Mouse (Mus musculus) Patski (cell line): ENCODE results near the gene Aida. TPM values are rescaled to one million over a fixed set of nuclear protein-coding genes. Genes with fewer than 3 reads are reported as not detected.
"Not testable (repeated sequence)": the region's sequence is repeated elsewhere in the genome, so short reads cannot be mapped to it uniquely, and the experiment has no call there.

Experiments used
- ATAC-seq: fragments of 100-300 bp; one replicate; pipeline ENCODE4 v1.8.0; 2021
- CTCF ChIA-PET: fragments of 350-600 bp; sonication (Branson Sonifier 250); formaldehyde crosslinking; loops from one replicate; lab custom pipeline; 2022; ENCODE audit warnings: inconsistent platforms; lab: Charles Lee
- POLR2A ChIA-PET: fragments of 350-600 bp; sonication (Branson Sonifier 250); formaldehyde crosslinking; loops from one replicate; lab custom pipeline; 2022; ENCODE audit warnings: antibody characterized with exemption, inconsistent platforms; lab: Charles Lee
- DNase-seq: peaks from one replicate; pipeline ENCODE4 v3.0.0-alpha.2; 2011; ENCODE audit warnings: low read depth, low spot score
- H3K27me3 ChIP-seq: fragments of 371-371 bp; one replicate; pipeline ENCODE4 v1.5.1; 2021
- CTCF ChIP-seq: fragments of 100-300 bp; IDR thresholded peaks from one replicate; pipeline ENCODE4 v1.5.1; 2021
- in situ Hi-C: fragments of 300-500 bp; cut with MboI; formaldehyde crosslinking; loops from 3 replicates; pipeline ENCODE4 v1.11.1; 2018; ENCODE audit warnings: low pct_unique_long_range_greater_than_20kb, mixed read lengths
- polyA plus RNA-seq: library from polyadenylated mRNA; unstranded; gene quantifications from one replicate; pipeline ENCODE4 v1.2.3, GENCODE M21; 2021

Gene Aida
- polyA plus RNA-seq, 1 experiment from 2014 or later = 46.9 TPM

- no peaks in the 10 kb centered on the region for H3K27me3 ChIP-seq
- in situ Hi-C loops = no loop called here
- DNase-seq = no peak
- TF ChIP-seq CTCF = peak; percentile 59
- ChIA-PET CTCF (interaction anchor here (0.9 to 1.6 kb wide), 4 partner anchors 9 to 17 kb away, joined by 3 to 4 read pairs (median 4); no protein-coding TSS in a partner anchor), POLR2A (no interaction called here)
- no peak for ATAC-seq
Observed at GRCm38 (mm10) chr1:183315783-183316182, 19.4 kb downstream of the Aida start.

GRCm38 (mm10) chr1:183320708-183321107 lies 24.3 kb downstream of the Aida start:
- no peak for TF ChIP-seq CTCF
- ATAC-seq (peak; percentile 57), DNase-seq (no peak)
- no peaks in the 10 kb centered on the region for H3K27me3 ChIP-seq
- in situ Hi-C loops = no loop called here
- POLR2A ChIA-PET = interaction anchor here (0.6 kb wide), 1 partner anchor 22 kb away, joined by 3 read pairs; no protein-coding TSS in a partner anchor
- CTCF ChIA-PET = interaction anchor here (1.1 to 1.3 kb wide), 2 partner anchors 15 to 16 kb away, joined by 3 read pairs; no protein-coding TSS in a partner anchor

- in situ Hi-C loops, ATAC-seq, POLR2A ChIA-PET, DNase-seq, CTCF ChIA-PET, H3K27me3 ChIP-seq: not testable (repeated sequence)
Observed at GRCm38 (mm10) chr1:183322496-183322895, 26.1 kb downstream of the Aida start.

- POLR2A ChIA-PET = no interaction called here
- ATAC-seq = no peak
- CTCF ChIA-PET = interaction anchor here (0.9 to 1.6 kb wide), 2 partner anchors 8 to 14 kb away, joined by 3 to 4 read pairs; no protein-coding TSS in a partner anchor
- TF ChIP-seq CTCF = no peak
- in situ Hi-C loops = no loop called here
- DNase-seq = no peak
- H3K27me3 ChIP-seq = no peaks in the 10 kb centered on the region
Observed at GRCm38 (mm10) chr1:183323923-183324322, 27.5 kb downstream of the Aida start.

GRCm38 (mm10) chr1:183324433-183324832 lies 28.0 kb downstream of the Aida start:
- DNase-seq = no peak
- CTCF ChIA-PET = interaction anchor here (0.9 to 1.6 kb wide), 2 partner anchors 9 to 14 kb away, joined by 3 to 4 read pairs; no protein-coding TSS in a partner anchor
- POLR2A ChIA-PET = no interaction called here
- TF ChIP-seq CTCF = no peak
- ATAC-seq = no peak
- no peaks in the 10 kb centered on the region for H3K27me3 ChIP-seq
- in situ Hi-C loops = no loop called here

- ChIA-PET POLR2A (no interaction called here), CTCF (no interaction called here)
- in situ Hi-C loops = no loop called here
- ATAC-seq (no peak), DNase-seq (no peak)
- no peak for TF ChIP-seq CTCF
- no peaks in the 10 kb centered on the region for H3K27me3 ChIP-seq
Observed at GRCm38 (mm10) chr1:183327171-183327570, 30.8 kb downstream of the Aida start.

GRCm38 (mm10) chr1:183342902-183343301 lies 46.5 kb downstream of the Aida start:
- H3K27me3 ChIP-seq, in situ Hi-C loops, DNase-seq, CTCF ChIA-PET, ATAC-seq: not testable (repeated sequence)
- POLR2A ChIA-PET = interaction anchor here (0.6 kb wide), 1 partner anchor 17 kb away, joined by 4 read pairs; no protein-coding TSS in a partner anchor

- POLR2A ChIA-PET = no interaction called here
Observed at GRCm38 (mm10) chr1:183344886-183345816, 48.8 kb downstream of the Aida start.

GRCm38 (mm10) chr1:183345817-183346195 lies 49.4 kb downstream of the Aida start:
- ATAC-seq (no peak), DNase-seq (no peak)
- no peaks in the 10 kb centered on the region for H3K27me3 ChIP-seq
- TF ChIP-seq CTCF = no peak
- CTCF ChIA-PET = no interaction called here
- POLR2A ChIA-PET = no interaction called here
- in situ Hi-C loops = no loop called here

More at GRCm38 (mm10) chr1:183344886-183345816, 48.8 kb downstream of the Aida start:
- no peak for TF ChIP-seq CTCF
- ATAC-seq (peak; percentile 80), DNase-seq (peak; percentile 42)
- in situ Hi-C loops = no loop called here
- CTCF ChIA-PET = interaction anchor here (1.3 to 1.4 kb wide), 2 partner anchors 11 to 13 kb away, joined by 3 to 5 read pairs; no protein-coding TSS in a partner anchor
- no peaks in the 10 kb centered on the region for H3K27me3 ChIP-seq

GRCm38 (mm10) chr1:183349840-183350239 lies 53.5 kb downstream of the Aida start:
- H3K27me3 ChIP-seq = no peaks in the 10 kb centered on the region
- DNase-seq (peak; percentile 42), ATAC-seq (no peak)
- in situ Hi-C loops = no loop called here
- ChIA-PET CTCF (interaction anchor here (0.7 to 1.6 kb wide), 9 partner anchors 9 to 91 kb away, joined by 3 to 8 read pairs (median 3); no protein-coding TSS in a partner anchor), POLR2A (no interaction called here)
- peak; percentile 72 for TF ChIP-seq CTCF
